Mouse (Mus musculus) bone marrow, adult 2 months (tissue): ENCODE data around the gene Atg13.

ENCODE experiments used
- CTCF ChIP-seq: fragments of 200-500 bp; IDR thresholded peaks from 2 replicates; pipeline ENCODE4 v1.5.1; 2011; ENCODE audit warnings: low read length, control low read depth; ENCODE audit not compliant: control insufficient read depth, insufficient read depth
- POLR2A ChIP-seq: fragments of 200-500 bp; IDR thresholded peaks from 2 replicates; pipeline ENCODE4 v1.6.1; 2011; ENCODE audit warnings: low read depth, mild to moderate bottlenecking, control low read depth, low read length, borderline replicate concordance; ENCODE audit not compliant: control insufficient read depth

GRCm38 (mm10) chr2:91673587-91673986 lies 36.8 kb downstream of the Atg13 start:
- TF ChIP-seq POLR2A: no peak
- TF ChIP-seq CTCF: no peak
